ENCODE assay signal across 10 mouse cellular contexts in genomic region chr3:151222407-151222806, GRCm38 (mm10).
DNase-seq lines count a peak whose midpoint lies in the region; ATAC-seq and TF ChIP-seq lines count a peak whose summit lies in the region.
"Had no signal": no experiment of that assay in that cellular context is flagged by ENCODE, and none has a peak within 500 bp of the region (broad histone marks: within the 10 kb centered on the region; RNA-seq: fewer than 3 reads in every experiment).

No protein-coding gene starts in this region.

- H3K27ac ChIP-seq in ES-Bruce4 (ENCODE audit: insufficient read depth, low read length) = no peak overlapping the region
- H3K27ac ChIP-seq in hindbrain, postnatal 0 days = no peak overlapping the region
- H3K27ac ChIP-seq: heart, embryonic 15.5 days; stomach, embryonic 15.5 days had no signal

- H3K36me3 ChIP-seq in ES-Bruce4 (ENCODE audit: control insufficient read depth, insufficient read depth, low read length, poor library complexity, severe bottlenecking) = no peaks in the 10 kb centered on the region
- H3K36me3 ChIP-seq in hindbrain, postnatal 0 days (ENCODE audit: insufficient read depth, low read length) = no peaks in the 10 kb centered on the region
- H3K36me3 ChIP-seq: heart, embryonic 15.5 days; stomach, embryonic 15.5 days had no signal

- intact Hi-C loops in heart, postnatal 14 days (cut with DNase I) = loop anchor here (10.0 kb wide), 1 partner anchor 838 kb away; no protein-coding TSS in a partner anchor
- intact Hi-C loops in heart, postnatal 36 days (cut with DNase I) = no loop called here

- H3K4me3 ChIP-seq in ES-Bruce4 (ENCODE audit: low read depth, low read length) = no peak overlapping the region
- no peak overlapping the region for H3K4me3 ChIP-seq in hindbrain, postnatal 0 days (ENCODE audit: low read length)
- H3K4me3 ChIP-seq: heart, embryonic 15.5 days; stomach, embryonic 15.5 days had no signal

- no peaks in the 10 kb centered on the region for H3K27me3 ChIP-seq in ES-Bruce4 (ENCODE audit: control insufficient read depth, insufficient read depth, low read length, poor library complexity, severe bottlenecking)
- H3K27me3 ChIP-seq in hindbrain, postnatal 0 days (ENCODE audit: insufficient read depth, low read length) = no peaks in the 10 kb centered on the region
- H3K27me3 ChIP-seq: heart, embryonic 15.5 days; stomach, embryonic 15.5 days had no signal

- WGBS in hindbrain, postnatal 0 days = 7% methylated on average over 3 of the region's 3 CpGs

- H3K9ac ChIP-seq in ES-Bruce4 (ENCODE audit: low read depth, poor library complexity, severe bottlenecking) = no peak overlapping the region
- no peak overlapping the region for H3K9ac ChIP-seq in hindbrain, postnatal 0 days (replicated peaks; ENCODE audit: low read length)
- H3K9ac ChIP-seq: heart, embryonic 15.5 days; stomach, embryonic 15.5 days had no signal

- DNase-seq in kidney, adult 9 months = peak; percentile 8
- no peak for DNase-seq in kidney, adult 11 months
- peak; percentile 50 for DNase-seq in brain, adult 2 months (ENCODE audit: low read depth, low spot score)
- peak; percentile 77 for DNase-seq in hindbrain, postnatal 0 days (ENCODE audit: low spot score)
- DNase-seq in urinary bladder, adult 18-20 months (ENCODE audit: low spot score in 2 of 2) = no peak
- no peak for DNase-seq in heart, postnatal 14 days
- no peak for DNase-seq in heart, postnatal 36 days

- no peak for TF ChIP-seq EP300 in ES-Bruce4 (IDR thresholded peaks at IDR 0.05; ENCODE audit: insufficient read depth, low read depth, low read length)

- H3K9me3 ChIP-seq in ES-Bruce4 (replicated peaks; ENCODE audit: control insufficient read depth, insufficient read depth, low read length, poor library complexity, severe bottlenecking) = no peaks in the 10 kb centered on the region
- no peaks in the 10 kb centered on the region for H3K9me3 ChIP-seq in hindbrain, postnatal 0 days (ENCODE audit: low read length)
- H3K9me3 ChIP-seq: heart, embryonic 15.5 days; stomach, embryonic 15.5 days had no signal

- TF ChIP-seq CTCF in ES-Bruce4 (IDR thresholded peaks at IDR 0.05; ENCODE audit: low read depth, low read length) = peak; percentile 16
- TF ChIP-seq CTCF in hindbrain, postnatal 0 days (IDR thresholded peaks at IDR 0.05; ENCODE audit: low read depth) = peak; percentile 84

- no peak for TF ChIP-seq POLR2A in ES-Bruce4 (IDR thresholded peaks at IDR 0.05; ENCODE audit: insufficient read depth, low read length)

- H3K4me2 ChIP-seq in hindbrain, postnatal 0 days (ENCODE audit: low read depth, low read length) = no peak overlapping the region
- H3K4me2 ChIP-seq: heart, embryonic 15.5 days; stomach, embryonic 15.5 days had no signal

- no peaks in the 10 kb centered on the region for H3K4me1 ChIP-seq in ES-Bruce4 (ENCODE audit: control insufficient read depth, insufficient read depth, low read length)
- H3K4me1 ChIP-seq in hindbrain, postnatal 0 days (ENCODE audit: insufficient read depth, low read length) = no peaks in the 10 kb centered on the region
- H3K4me1 ChIP-seq: stomach, embryonic 15.5 days had no signal

- no peak; the same call in 1 of the 2 replicates for ATAC-seq in hindbrain, postnatal 0 days

Comparison
In these comparisons a context has a peak if more than half of its experiments do, and no peak if none do; other contexts are left out.
1. DNase-seq: peak in kidney, adult 9 months (single experiment), brain, adult 2 months (single experiment) and hindbrain, postnatal 0 days (single experiment); none in kidney, adult 11 months (single experiment), urinary bladder, adult 18-20 months (0 of 2), heart, postnatal 14 days (0 of 2) and heart, postnatal 36 days (0 of 2).